Mouse (Mus musculus): ENCODE results near the gene Mrpl23. TPM values are rescaled to one million over a fixed set of nuclear protein-coding genes. Genes with fewer than 3 reads are reported as not detected.

The Mrpl23 gene
- polyA plus RNA-seq, 1 experiment, result 72.2 TPM

GRCm38 (mm10) chr7:142531973-142532521 lies 439 bp upstream of the Mrpl23 start:
- no peaks in the 10 kb centered on the region for H3K79me3 ChIP-seq (ENCODE audit: low read depth)
- no peak overlapping the region for H3K4me3 ChIP-seq (ENCODE audit: insufficient read depth, poor library complexity, severe bottlenecking)
- H3K36me3 ChIP-seq (ENCODE audit: control insufficient read depth, insufficient read depth), result no peaks in the 10 kb centered on the region
- H3K79me2 ChIP-seq (ENCODE audit: control insufficient read depth, insufficient read depth), result peaks cover 6% of the 10 kb centered on the region
- TF ChIP-seq USF1 (IDR thresholded peaks at IDR 0.05; ENCODE audit: low read depth), result no peak
- TF ChIP-seq MAX (IDR thresholded peaks at IDR 0.05), result no peak
- TF ChIP-seq CEBPB (IDR thresholded peaks at IDR 0.05; ENCODE audit: low read depth), result no peak
- no peak for TF ChIP-seq CTCF (IDR thresholded peaks at IDR 0.05; ENCODE audit: control insufficient read depth, insufficient read depth, insufficient read length)
- no peak for TF ChIP-seq MYOG (IDR thresholded peaks at IDR 0.05; ENCODE audit: control insufficient read depth, extremely low read depth, insufficient read length)
- no peak for TF ChIP-seq MYOD1 (IDR thresholded peaks at IDR 0.05; ENCODE audit: control insufficient read depth, insufficient read length, low read depth)
- no peak for TF ChIP-seq FOSL1 (IDR thresholded peaks at IDR 0.05; ENCODE audit: insufficient read depth, low read length, poor library complexity, severe bottlenecking)
- H3ac ChIP-seq (ENCODE audit: control insufficient read depth, insufficient read length, low read depth), result no peak overlapping the region
- peaks cover 4% of the 10 kb centered on the region for H3K27me3 ChIP-seq (ENCODE audit: control insufficient read depth, insufficient read depth, insufficient read length)

- H3K36me3 ChIP-seq (ENCODE audit: control insufficient read depth, insufficient read depth), result no peaks in the 10 kb centered on the region
- peak overlapping the region; percentile 81 for H3ac ChIP-seq (ENCODE audit: control insufficient read depth, insufficient read length, low read depth)
- no peak for TF ChIP-seq FOSL1 (IDR thresholded peaks at IDR 0.05; ENCODE audit: insufficient read depth, low read length, poor library complexity, severe bottlenecking)
- peak; percentile 89 for TF ChIP-seq USF1 (IDR thresholded peaks at IDR 0.05; ENCODE audit: low read depth)
- TF ChIP-seq CTCF (IDR thresholded peaks at IDR 0.05; ENCODE audit: control insufficient read depth, insufficient read depth, insufficient read length), result peak; percentile 99
- no peak for TF ChIP-seq CEBPB (IDR thresholded peaks at IDR 0.05; ENCODE audit: low read depth)
- peak; percentile 86 for TF ChIP-seq MAX (IDR thresholded peaks at IDR 0.05)
- no peak for TF ChIP-seq MYOG (IDR thresholded peaks at IDR 0.05; ENCODE audit: control insufficient read depth, extremely low read depth, insufficient read length)
- no peak for TF ChIP-seq MYOD1 (IDR thresholded peaks at IDR 0.05; ENCODE audit: control insufficient read depth, insufficient read length, low read depth)
- H3K79me2 ChIP-seq (ENCODE audit: control insufficient read depth, insufficient read depth), result peaks cover 6% of the 10 kb centered on the region
- no peaks in the 10 kb centered on the region for H3K79me3 ChIP-seq (ENCODE audit: low read depth)
- H3K4me3 ChIP-seq (ENCODE audit: insufficient read depth, poor library complexity, severe bottlenecking), result peak overlapping the region; percentile 43
- no peaks in the 10 kb centered on the region for H3K27me3 ChIP-seq (ENCODE audit: control insufficient read depth, insufficient read depth, insufficient read length)
These were observed 771 bp downstream of the Mrpl23 start for GRCm38 (mm10) chr7:142533059-142533855.

- TF ChIP-seq CEBPB (IDR thresholded peaks at IDR 0.05; ENCODE audit: low read depth) (no peak), MAX (IDR thresholded peaks at IDR 0.05) (no peak), USF1 (IDR thresholded peaks at IDR 0.05; ENCODE audit: low read depth) (no peak), MYOD1 (IDR thresholded peaks at IDR 0.05; ENCODE audit: control insufficient read depth, insufficient read length, low read depth) (no peak), FOSL1 (IDR thresholded peaks at IDR 0.05; ENCODE audit: insufficient read depth, low read length, poor library complexity, severe bottlenecking) (no peak), MYOG (IDR thresholded peaks at IDR 0.05; ENCODE audit: control insufficient read depth, extremely low read depth, insufficient read length) (no peak), CTCF (IDR thresholded peaks at IDR 0.05; ENCODE audit: control insufficient read depth, insufficient read depth, insufficient read length) (no peak)
- H3K79me2 ChIP-seq (ENCODE audit: control insufficient read depth, insufficient read depth), result peaks cover 6% of the 10 kb centered on the region
These were observed 2.6 kb downstream of the Mrpl23 start for GRCm38 (mm10) chr7:142535116-142535515.

GRCm38 (mm10) chr7:142535832-142536231 lies 3.3 kb downstream of the Mrpl23 start:
- H3K79me2 ChIP-seq (ENCODE audit: control insufficient read depth, insufficient read depth), result peaks cover 6% of the 10 kb centered on the region
- no peak overlapping the region for H3K4me3 ChIP-seq (ENCODE audit: insufficient read depth, poor library complexity, severe bottlenecking)
- H3ac ChIP-seq (ENCODE audit: control insufficient read depth, insufficient read length, low read depth), result no peak overlapping the region
- H3K36me3 ChIP-seq (ENCODE audit: control insufficient read depth, insufficient read depth), result no peaks in the 10 kb centered on the region
- TF ChIP-seq CTCF (IDR thresholded peaks at IDR 0.05; ENCODE audit: control insufficient read depth, insufficient read depth, insufficient read length) (no peak), MAX (IDR thresholded peaks at IDR 0.05) (no peak), CEBPB (IDR thresholded peaks at IDR 0.05; ENCODE audit: low read depth) (no peak), MYOD1 (IDR thresholded peaks at IDR 0.05; ENCODE audit: control insufficient read depth, insufficient read length, low read depth) (no peak), USF1 (IDR thresholded peaks at IDR 0.05; ENCODE audit: low read depth) (no peak), FOSL1 (IDR thresholded peaks at IDR 0.05; ENCODE audit: insufficient read depth, low read length, poor library complexity, severe bottlenecking) (no peak), MYOG (IDR thresholded peaks at IDR 0.05; ENCODE audit: control insufficient read depth, extremely low read depth, insufficient read length) (no peak)
- H3K79me3 ChIP-seq (ENCODE audit: low read depth), result no peaks in the 10 kb centered on the region
- H3K27me3 ChIP-seq (ENCODE audit: control insufficient read depth, insufficient read depth, insufficient read length), result no peaks in the 10 kb centered on the region

More at GRCm38 (mm10) chr7:142535116-142535515, 2.6 kb downstream of the Mrpl23 start:
- Histone ChIP-seq H3ac (ENCODE audit: control insufficient read depth, insufficient read length, low read depth) (no peak overlapping the region), H3K27me3 (ENCODE audit: control insufficient read depth, insufficient read depth, insufficient read length) (no peaks in the 10 kb centered on the region), H3K4me3 (ENCODE audit: insufficient read depth, poor library complexity, severe bottlenecking) (no peak overlapping the region), H3K36me3 (ENCODE audit: control insufficient read depth, insufficient read depth) (no peaks in the 10 kb centered on the region), H3K79me3 (ENCODE audit: low read depth) (no peaks in the 10 kb centered on the region)

DNA sequence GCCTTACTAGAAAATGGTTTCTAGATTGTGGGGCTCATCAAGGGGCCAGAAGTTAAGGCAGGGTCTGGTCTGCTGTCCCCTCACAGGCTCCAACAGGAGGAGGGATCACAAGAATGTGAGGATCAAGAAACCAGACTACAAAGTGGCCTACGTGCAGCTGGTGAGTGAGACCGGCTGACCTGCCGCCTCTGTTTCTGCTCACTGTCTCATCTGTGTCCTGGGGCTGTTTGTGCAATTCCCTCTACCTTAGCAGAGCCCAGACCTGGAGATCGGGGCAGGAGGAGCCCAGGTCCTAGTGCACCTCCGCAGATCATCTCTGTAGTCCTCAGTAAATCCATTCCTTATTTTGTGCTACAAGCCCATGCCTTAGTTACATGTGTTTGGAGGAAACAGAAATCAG lies 4.7 kb downstream of the Mrpl23 start:
- no peaks in the 10 kb centered on the region for H3K79me3 ChIP-seq (ENCODE audit: low read depth)
- TF ChIP-seq MYOD1 (IDR thresholded peaks at IDR 0.05; ENCODE audit: control insufficient read depth, insufficient read length, low read depth) (no peak), CEBPB (IDR thresholded peaks at IDR 0.05; ENCODE audit: low read depth) (no peak), MYOG (IDR thresholded peaks at IDR 0.05; ENCODE audit: control insufficient read depth, extremely low read depth, insufficient read length) (no peak), FOSL1 (IDR thresholded peaks at IDR 0.05; ENCODE audit: insufficient read depth, low read length, poor library complexity, severe bottlenecking) (no peak), USF1 (IDR thresholded peaks at IDR 0.05; ENCODE audit: low read depth) (no peak), CTCF (IDR thresholded peaks at IDR 0.05; ENCODE audit: control insufficient read depth, insufficient read depth, insufficient read length) (no peak), MAX (IDR thresholded peaks at IDR 0.05) (no peak)
- H3ac ChIP-seq (ENCODE audit: control insufficient read depth, insufficient read length, low read depth), result no peak overlapping the region
- peaks cover 6% of the 10 kb centered on the region for H3K79me2 ChIP-seq (ENCODE audit: control insufficient read depth, insufficient read depth)
- H3K36me3 ChIP-seq (ENCODE audit: control insufficient read depth, insufficient read depth), result no peaks in the 10 kb centered on the region
- no peaks in the 10 kb centered on the region for H3K27me3 ChIP-seq (ENCODE audit: control insufficient read depth, insufficient read depth, insufficient read length)
- no peak overlapping the region for H3K4me3 ChIP-seq (ENCODE audit: insufficient read depth, poor library complexity, severe bottlenecking)
